Mouse (Mus musculus): Measurements from ENCODE around the gene Pou2f2.
A peak's percentile ranks its signal among the peaks of the same experiment; 100 is the strongest.
"Not testable (repeated sequence)": the region's sequence is repeated elsewhere in the genome, so short reads cannot be mapped to it uniquely, and the experiment has no call there.

The Pou2f2 gene

DNA sequence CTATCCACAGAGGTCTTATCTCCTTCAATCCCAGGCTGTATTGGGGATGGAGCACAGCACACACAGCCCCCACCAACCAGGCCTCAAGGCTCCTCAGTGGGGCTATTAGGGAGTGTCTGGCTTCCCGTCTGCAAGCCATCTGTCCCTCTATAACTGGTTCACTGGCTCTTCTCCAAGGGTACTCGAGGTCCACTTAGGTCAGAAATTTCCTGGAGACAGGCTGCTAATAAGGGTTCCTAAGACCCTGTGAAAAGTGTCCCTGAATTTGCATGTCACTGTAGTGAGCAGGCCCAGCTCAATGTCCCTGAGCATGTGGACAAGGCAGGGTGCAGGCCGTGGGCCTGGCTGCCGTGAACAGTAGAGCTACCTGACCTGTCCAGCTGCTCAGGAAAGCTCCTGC, 122.6 kb downstream of the Pou2f2 start:
- no peak for DNase-seq

DNA sequence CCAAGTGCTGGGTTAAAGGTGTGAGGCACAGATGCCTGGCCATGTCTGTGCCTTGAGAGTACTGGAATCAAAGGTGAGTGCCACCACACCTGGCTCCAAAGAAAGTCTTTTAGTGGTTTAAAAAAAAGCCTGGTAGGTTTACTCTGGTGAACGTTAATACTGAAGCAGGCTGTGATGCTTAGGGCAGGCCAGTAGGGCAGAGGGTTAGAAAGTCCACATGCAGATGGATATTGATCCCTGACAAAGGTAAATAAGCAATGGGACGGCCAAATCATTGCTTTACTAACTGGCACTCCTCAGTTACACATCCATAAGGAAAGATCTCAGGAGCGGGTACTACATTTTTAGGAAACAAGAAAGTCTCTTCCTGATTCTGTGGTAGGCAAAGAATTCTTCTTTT, 126.9 kb downstream of the Pou2f2 start:
- DNase-seq, result no peak

- peak; percentile 73 for DNase-seq
These were observed 130.1 kb downstream of the Pou2f2 start for GRCm38 (mm10) chr7:25049295-25049930.

DNA sequence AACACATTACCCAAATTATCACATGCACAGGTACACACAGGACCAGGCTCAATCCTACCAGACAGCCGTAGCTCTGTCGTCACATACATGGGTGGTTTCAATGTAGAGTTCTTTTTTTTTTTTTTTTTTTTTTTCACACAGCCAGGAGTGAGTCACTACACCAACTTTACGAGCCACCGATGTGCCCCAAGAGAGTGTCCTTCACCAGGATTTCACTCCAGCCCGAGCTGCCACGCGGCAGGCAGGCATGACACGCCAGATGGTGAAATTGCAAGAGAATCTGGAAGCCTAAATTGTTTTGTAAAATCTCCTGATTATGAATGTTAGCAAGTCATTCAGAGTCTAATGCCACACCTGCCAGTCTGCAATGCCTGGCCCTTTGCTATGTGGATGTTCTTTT, 132.2 kb downstream of the Pou2f2 start:
- peak; percentile 81 for DNase-seq

DNA sequence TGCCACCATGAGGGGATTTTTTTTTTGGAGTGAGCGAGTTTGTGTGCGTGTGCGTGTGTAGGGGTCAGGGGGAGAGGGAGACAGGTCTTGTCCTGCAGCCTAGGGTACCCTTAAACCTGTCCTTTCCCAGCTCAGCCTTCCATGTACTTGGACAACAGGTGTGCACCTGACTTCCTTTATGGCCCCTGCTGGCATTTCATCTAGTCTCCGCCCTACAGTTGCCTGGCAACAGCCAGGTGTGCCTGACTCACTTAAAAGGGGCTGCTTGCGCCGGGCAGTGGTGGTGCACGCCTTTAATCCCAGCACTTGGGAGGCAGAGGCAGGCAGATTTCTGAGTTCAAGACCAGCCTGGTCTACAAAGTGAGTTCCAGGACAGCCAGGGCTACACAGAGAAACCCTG, 134.9 kb downstream of the Pou2f2 start:
- not testable (repeated sequence) for DNase-seq

- DNase-seq, result peak; percentile 74
These were observed 137.6 kb downstream of the Pou2f2 start for GRCm38 (mm10) chr7:25041921-25042320.

Measured in right cerebral cortex, adult 18-20 months (tissue).